Mouse (Mus musculus) heart, postnatal 0 days (tissue): Measurements from ENCODE around the gene Glrx5. TPM values are rescaled to one million over a fixed set of nuclear protein-coding genes. Genes with fewer than 3 reads are reported as not detected.

Source experiments
- ATAC-seq: fragments of 200-750 bp; cut with Nextera tagmentation; 2 replicates; pipeline ENCODE4 v1.8.0; 2017; ENCODE audit warnings: low read depth, moderate number of reproducible peaks, moderate library complexity; ENCODE audit not compliant: insufficient read depth
- DNase-seq: peaks from one replicate; pipeline ENCODE4 v3.0.0-alpha.2; 2016; ENCODE audit warnings: low spot score
- H3K27ac ChIP-seq: fragments of 300-500 bp; sonication (generic); 2 replicates; pipeline ENCODE4 v1.5.1; 2014; ENCODE audit warnings: low read depth, mild to moderate bottlenecking
- H3K27me3 ChIP-seq: fragments of 300-500 bp; sonication (generic); 2 replicates; pipeline ENCODE4 v1.6.1; 2014; ENCODE audit warnings: low read length, mixed read lengths; ENCODE audit not compliant: control insufficient read depth, insufficient read depth
- H3K36me3 ChIP-seq: fragments of 300-500 bp; sonication (generic); replicated peaks from 2 replicates; pipeline ENCODE4 v1.6.1; 2014; ENCODE audit warnings: low read length, mixed read lengths; ENCODE audit not compliant: control insufficient read depth, insufficient read depth
- H3K4me1 ChIP-seq: fragments of 300-500 bp; sonication (generic); 2 replicates; pipeline ENCODE4 v1.6.1; 2014; ENCODE audit warnings: antibody characterized with exemption; ENCODE audit not compliant: control insufficient read depth, insufficient read depth
- H3K4me2 ChIP-seq: fragments of 300-500 bp; sonication (generic); 2 replicates; pipeline ENCODE4 v1.6.1; 2014; ENCODE audit warnings: low read depth, mild to moderate bottlenecking, low read length, moderate library complexity
- H3K4me3 ChIP-seq: fragments of 300-500 bp; sonication (generic); 2 replicates; pipeline ENCODE4 v1.5.1; 2014; ENCODE audit warnings: low read depth, low read length
- H3K9ac ChIP-seq: fragments of 300-500 bp; sonication (generic); replicated peaks from 2 replicates; pipeline ENCODE4 v1.6.1; 2014; ENCODE audit warnings: low read depth, low read length, mixed read lengths
- H3K9me3 ChIP-seq: fragments of 300-500 bp; sonication (generic); replicated peaks from 2 replicates; pipeline ENCODE4 v1.6.1; 2016; ENCODE audit warnings: low read length; ENCODE audit not compliant: control insufficient read depth
- CTCF ChIP-seq: IDR thresholded peaks from 2 replicates; pipeline ENCODE4 v1.5.1; 2016; ENCODE audit warnings: antibody characterized with exemption, control low read depth, low read depth
- EP300 ChIP-seq: IDR thresholded peaks from 2 replicates; pipeline ENCODE4 v1.6.1; 2016; ENCODE audit warnings: antibody characterized with exemption, low read depth
- WGBS: fragments of 180-500 bp; shearing (Covaris S2); extraction: QIAGEN DNeasy Blood & Tissue Kit; methylation state at CpG from one replicate; pipeline ENCODE4 v1.1.7; 2014; 5-methylcytosine and 5-hydroxymethylcytosine counted together
- polyA plus RNA-seq: library from polyadenylated mRNA; unstranded; fragments of >200 nt; fragmentation: Nextera tagmentation; extraction: Ambion mirVana; gene quantifications from 2 replicates; pipeline ENCODE4 v1.2.1, GENCODE M21; 2015
- total RNA-seq: library from RNA; depleted of rRNA; stranded (reverse); fragments of >200 nt; gene quantifications from 2 replicates; pipeline ENCODE4 v1.2.3, GENCODE M21; 2014; ENCODE audit warnings: low replicate concordance

Gene Glrx5
- total and polyA plus RNA-seq, 2 experiments from 2014 or later: 87.7 to 210 TPM

DNA sequence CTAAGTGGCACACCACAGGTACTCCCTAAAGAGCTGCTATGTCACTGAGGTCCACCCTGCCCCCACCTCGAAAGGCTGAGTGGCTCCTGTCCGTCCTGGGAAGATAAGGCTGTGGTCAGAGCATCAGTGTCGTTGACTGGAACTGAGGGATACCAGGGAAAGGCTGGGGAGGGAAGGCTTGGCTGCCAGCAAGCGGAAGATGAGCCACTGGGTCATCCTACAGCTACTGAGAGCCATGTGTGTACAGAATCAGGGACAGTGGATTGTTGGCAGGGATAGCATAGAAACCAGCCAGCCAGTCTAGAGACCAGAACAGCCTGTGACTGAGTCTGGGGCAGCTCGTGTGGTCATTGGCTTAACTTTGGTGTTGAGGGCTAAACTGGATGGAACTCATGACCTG, 51.7 kb downstream of the Glrx5 start:
- WGBS: 36% methylated on average over 5 of the region's 5 CpGs
- H3K9me3 ChIP-seq: no peaks in the 10 kb centered on the region
- no peak overlapping the region for H3K4me2 ChIP-seq
- H3K4me1 ChIP-seq: no peaks in the 10 kb centered on the region
- H3K27ac ChIP-seq: no peak overlapping the region
- ATAC-seq (no peak), DNase-seq (no peak)
- TF ChIP-seq CTCF (no peak), EP300 (no peak)
- no peak overlapping the region for H3K9ac ChIP-seq
- H3K36me3 ChIP-seq: no peaks in the 10 kb centered on the region
- H3K4me3 ChIP-seq: no peak overlapping the region
- H3K27me3 ChIP-seq: no peaks in the 10 kb centered on the region

DNA sequence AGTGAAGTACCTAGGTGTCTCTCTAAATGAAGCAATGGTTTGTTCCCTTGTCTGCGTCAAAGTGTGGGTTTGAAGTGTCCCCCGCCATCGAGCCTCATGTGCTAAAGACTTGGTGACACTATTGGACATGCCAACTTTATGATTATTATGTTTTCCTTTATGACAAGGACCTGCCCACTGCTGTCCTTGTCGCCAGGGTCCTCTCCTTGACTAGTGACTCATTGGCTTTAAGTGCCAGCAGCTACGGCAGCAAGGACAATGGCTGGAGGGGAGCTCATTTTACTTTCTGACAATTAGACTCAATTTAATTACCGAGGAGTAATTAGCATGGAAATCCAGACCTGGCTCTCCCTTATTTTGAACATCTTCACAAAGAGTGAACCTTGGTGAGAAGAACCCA, 52.3 kb downstream of the Glrx5 start:
- no peak overlapping the region for H3K4me2 ChIP-seq
- TF ChIP-seq CTCF (no peak), EP300 (no peak)
- H3K27me3 ChIP-seq: no peaks in the 10 kb centered on the region
- ATAC-seq (no peak), DNase-seq (no peak)
- H3K36me3 ChIP-seq: no peaks in the 10 kb centered on the region
- no peak overlapping the region for H3K9ac ChIP-seq
- no peaks in the 10 kb centered on the region for H3K4me1 ChIP-seq
- no peaks in the 10 kb centered on the region for H3K9me3 ChIP-seq
- no peak overlapping the region for H3K27ac ChIP-seq
- 80% methylated on average over 6 of the region's 6 CpGs for WGBS
- H3K4me3 ChIP-seq: no peak overlapping the region

DNA sequence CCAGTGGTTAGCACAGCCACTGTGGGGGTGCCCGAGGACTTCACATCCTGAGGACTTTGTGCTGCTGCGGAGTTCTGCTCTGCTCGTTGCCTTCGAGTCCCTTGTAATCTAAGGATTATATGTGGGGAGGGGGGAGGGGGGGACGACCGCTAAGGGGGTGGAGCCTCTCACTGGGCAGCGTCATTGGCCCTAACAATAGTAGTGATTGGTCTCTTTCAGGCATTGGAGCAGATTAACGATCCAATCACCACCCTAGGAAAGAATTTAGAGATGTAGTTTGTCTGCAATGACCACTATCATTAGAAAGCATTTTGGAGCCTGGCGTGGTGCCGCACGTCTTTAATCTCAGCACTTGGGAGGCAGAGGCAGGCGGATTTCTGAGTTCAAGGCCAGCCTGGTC, 52.8 kb downstream of the Glrx5 start:
- 80% methylated on average over 12 of the region's 12 CpGs for WGBS
- Histone ChIP-seq H3K27ac (no peak overlapping the region), H3K36me3 (no peaks in the 10 kb centered on the region), H3K27me3 (no peaks in the 10 kb centered on the region), H3K9me3 (no peaks in the 10 kb centered on the region), H3K4me2 (no peak overlapping the region), H3K9ac (no peak overlapping the region), H3K4me1 (no peaks in the 10 kb centered on the region), H3K4me3 (no peak overlapping the region)
- TF ChIP-seq CTCF: no peak
- TF ChIP-seq EP300: no peak
- ATAC-seq (no peak), DNase-seq (no peak)

DNA sequence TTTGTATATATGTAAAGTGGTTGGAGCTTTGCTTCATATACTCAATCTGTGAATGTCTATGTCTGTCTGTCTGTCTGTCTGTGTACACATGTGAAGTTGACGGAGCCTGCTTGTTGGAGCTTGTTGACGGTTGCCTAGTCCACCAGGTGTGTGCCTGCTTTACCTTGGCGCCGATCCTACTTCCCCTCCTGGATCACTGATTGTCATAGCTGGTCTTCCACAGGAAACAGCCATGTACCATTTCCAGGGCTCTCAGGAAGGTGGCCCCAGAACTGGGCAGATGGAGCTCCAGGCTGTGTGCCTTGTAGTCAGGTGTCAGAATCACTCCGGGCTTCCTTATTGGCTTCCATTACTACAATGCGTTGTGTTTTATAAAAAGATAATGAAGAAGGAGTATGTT, 54.3 kb downstream of the Glrx5 start:
- Histone ChIP-seq H3K4me1 (no peaks in the 10 kb centered on the region), H3K4me3 (no peak overlapping the region), H3K9ac (no peak overlapping the region), H3K27me3 (no peaks in the 10 kb centered on the region), H3K9me3 (no peaks in the 10 kb centered on the region), H3K36me3 (no peaks in the 10 kb centered on the region), H3K27ac (no peak overlapping the region), H3K4me2 (no peak overlapping the region)
- ATAC-seq: no peak
- no peak for DNase-seq
- no peak for TF ChIP-seq CTCF
- TF ChIP-seq EP300: no peak
- 84% methylated on average over 6 of the region's 6 CpGs for WGBS

DNA sequence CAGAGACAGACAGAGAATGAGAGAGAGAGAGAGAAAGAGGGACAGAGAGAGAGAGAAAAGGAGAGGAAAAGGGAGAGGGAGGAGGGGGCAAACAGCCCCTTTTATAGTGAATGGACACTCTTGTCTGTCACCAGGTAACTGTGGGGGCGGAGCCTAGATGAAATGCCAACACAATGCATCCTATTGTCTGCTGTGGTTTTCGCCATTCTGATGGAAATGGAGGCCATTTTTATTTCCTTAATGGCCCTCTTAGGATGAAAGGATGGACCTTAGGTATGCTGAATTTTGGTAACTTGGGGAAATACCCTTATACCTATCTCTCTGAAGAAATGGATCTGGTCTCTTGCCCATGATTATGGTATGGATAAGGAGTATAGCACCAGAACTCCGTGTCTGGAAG, 54.9 kb downstream of the Glrx5 start:
- H3K27me3 ChIP-seq: no peaks in the 10 kb centered on the region

DNA sequence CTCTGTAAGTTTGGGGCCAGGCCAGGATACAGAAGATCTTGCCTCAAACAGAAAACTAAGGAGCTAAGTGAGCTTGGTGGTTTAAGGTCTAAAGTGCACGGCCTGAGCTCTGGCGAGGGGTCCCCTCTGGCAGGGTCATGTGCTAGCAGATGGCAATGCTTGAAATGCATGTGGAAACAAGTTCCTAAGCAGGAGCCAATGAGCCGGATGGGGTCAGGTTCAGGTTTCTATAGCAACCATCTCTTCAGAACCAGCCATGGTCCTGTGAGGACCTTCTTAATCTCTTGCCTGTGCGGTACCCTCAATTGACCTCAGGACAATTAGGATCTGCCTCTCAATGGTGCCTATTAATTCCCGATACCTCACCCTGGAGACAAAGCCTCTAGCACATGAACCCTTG, 56.7 kb downstream of the Glrx5 start:
- no peaks in the 10 kb centered on the region for H3K36me3 ChIP-seq
- ATAC-seq (no peak), DNase-seq (no peak)
- no peaks in the 10 kb centered on the region for H3K9me3 ChIP-seq
- no peak overlapping the region for H3K9ac ChIP-seq
- 88% methylated on average over 5 of the region's 5 CpGs for WGBS
- no peaks in the 10 kb centered on the region for H3K4me1 ChIP-seq
- TF ChIP-seq CTCF (no peak), EP300 (no peak)
- H3K27me3 ChIP-seq: no peaks in the 10 kb centered on the region
- H3K27ac ChIP-seq: no peak overlapping the region
- no peak overlapping the region for H3K4me3 ChIP-seq
- no peak overlapping the region for H3K4me2 ChIP-seq

More for the DNA sequence above, 54.9 kb downstream of the Glrx5 start:
- no peak overlapping the region for H3K9ac ChIP-seq
- WGBS: 69% methylated on average over 3 of the region's 3 CpGs
- no peaks in the 10 kb centered on the region for H3K4me1 ChIP-seq
- no peak overlapping the region for H3K27ac ChIP-seq
- no peak overlapping the region for H3K4me3 ChIP-seq
- no peak overlapping the region for H3K4me2 ChIP-seq
- H3K36me3 ChIP-seq: no peaks in the 10 kb centered on the region
- H3K9me3 ChIP-seq: no peaks in the 10 kb centered on the region
- TF ChIP-seq CTCF (no peak), EP300 (no peak)
- DNase-seq (no peak), ATAC-seq (no peak)
